Mouse (Mus musculus): ENCODE measurements at regions not wholly inside any gene's neighbourhood (a gene's known extent, or its start where the extent isn't known, plus 50 kb on each side); places are given as distances from the start of the nearest gene placed in this dataset.

DNA sequence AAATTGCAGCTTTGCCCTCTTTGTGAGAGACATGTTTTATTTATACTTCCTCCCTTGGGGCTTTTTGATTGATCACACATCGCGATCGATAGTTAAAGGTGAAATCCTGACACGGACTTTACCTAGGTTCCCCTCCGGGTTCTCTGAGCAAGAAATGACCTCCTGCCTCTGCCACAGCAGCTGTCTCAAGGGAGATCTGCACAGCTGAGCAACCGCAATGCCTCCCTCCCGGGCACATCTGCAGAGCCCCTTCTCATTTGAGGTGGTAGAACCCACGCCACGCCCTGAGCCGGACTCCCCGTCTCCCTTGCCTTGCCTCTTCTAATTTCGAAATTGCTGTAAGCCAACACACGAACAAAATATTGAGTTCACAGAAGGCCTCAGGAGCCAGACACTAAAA is 78.2 kb upstream of the Cacna2d3 start:
- no peak overlapping the region for H3K4me3 ChIP-seq (replicated peaks in 1 of 3; ENCODE audit: low read depth in 2 of 3, low read length in 2 of 3, poor library complexity in 1 of 3)
- H3K4me2 ChIP-seq (ENCODE audit: insufficient read depth, low read depth, poor library complexity, severe bottlenecking): peak overlapping the region; percentile 51
- in situ Hi-C loops (cut with MboI; ENCODE audit: low pct_ligation_motif_present, low pct_unique_long_range_greater_than_20kb, low sequenced_read_pairs): no loop called here
- dilution Hi-C loops (cut with MboI; ENCODE audit: extremely low pct_ligation_motif_present, extremely low pct_unique_long_range_greater_than_20kb, low sequenced_read_pairs): no loop called here
- DNase-seq (ENCODE audit: extremely low read depth): peak; percentile 25
- H3K79me2 ChIP-seq (replicated peaks; ENCODE audit: control insufficient read depth, extremely low read depth, insufficient read depth, poor library complexity, severe bottlenecking): no peaks in the 10 kb centered on the region
- TF ChIP-seq ETS1 (conservative IDR thresholded peaks at IDR 0.05; ENCODE audit: low read depth, low read length): peak; percentile 55
- no peak for TF ChIP-seq UBTF (IDR thresholded peaks at IDR 0.05; ENCODE audit: low read depth, low read length)
- no peak for TF ChIP-seq JUN (IDR thresholded peaks at IDR 0.05; ENCODE audit: insufficient read depth, low read depth, low read length)
- TF ChIP-seq TCF12 (IDR thresholded peaks at IDR 0.05; ENCODE audit: low read depth, low read length): peak; percentile 55; the same call in 1 of the 2 replicates
- TF ChIP-seq ELF1 (IDR thresholded peaks at IDR 0.05; ENCODE audit: low read depth, low read length): no peak
- no peaks in the 10 kb centered on the region for H3K36me3 ChIP-seq (replicated peaks in 1 of 2; ENCODE audit: control insufficient read depth in 1 of 2, insufficient read depth in 1 of 2, low read length in 1 of 2)
- H3K27ac ChIP-seq (ENCODE audit: insufficient read depth, low read depth): no peak overlapping the region
- peaks cover 87% of the 10 kb centered on the region for H3K27me3 ChIP-seq (replicated peaks)
- no peak overlapping the region for H3K9ac ChIP-seq (ENCODE audit: insufficient read depth, low read depth)
- no peaks in the 10 kb centered on the region for H3K9me3 ChIP-seq (replicated peaks; ENCODE audit: low read length)
- peaks cover 2 to 12% of the 10 kb centered on the region in 2 experiments; a peak in 3 of 4 replicates for H3K4me1 ChIP-seq (ENCODE audit: control insufficient read depth in 1 of 2, insufficient read depth in 2 of 2)

DNA sequence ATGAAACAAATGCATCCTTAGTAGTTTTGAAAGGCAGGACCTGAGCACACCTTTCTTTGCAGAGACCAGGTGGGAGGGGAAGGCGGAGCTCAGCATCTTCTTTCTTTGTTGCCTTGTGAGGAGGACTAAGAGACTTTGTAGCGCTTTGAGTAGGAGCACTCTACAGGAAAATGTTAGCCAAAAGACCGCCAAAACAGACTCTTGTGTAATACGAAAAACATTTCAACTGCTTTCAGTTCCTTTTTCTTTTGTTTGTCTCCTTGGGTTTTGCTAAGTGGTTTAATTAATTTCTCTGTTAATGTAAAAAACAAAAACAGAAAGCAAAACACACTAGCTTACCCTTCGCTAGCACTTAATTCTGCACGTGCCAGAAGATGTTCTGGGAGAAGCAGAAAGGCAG is 83.6 kb upstream of the Cacna2d3 start:
- H3K4me1 ChIP-seq (ENCODE audit: control insufficient read depth in 1 of 2, insufficient read depth in 2 of 2): peaks cover 2 to 4% of the 10 kb centered on the region in 2 experiments; a peak in 2 of 4 replicates
- peaks cover 77% of the 10 kb centered on the region for H3K27me3 ChIP-seq (replicated peaks)
- H3K4me3 ChIP-seq (replicated peaks in 1 of 3; ENCODE audit: low read depth in 2 of 3, low read length in 2 of 3, poor library complexity in 1 of 3): no peak overlapping the region
- H3K9me3 ChIP-seq (replicated peaks; ENCODE audit: low read length): no peaks in the 10 kb centered on the region
- dilution Hi-C loops (cut with MboI; ENCODE audit: extremely low pct_ligation_motif_present, extremely low pct_unique_long_range_greater_than_20kb, low sequenced_read_pairs) (no loop called here), in situ Hi-C loops (cut with MboI; ENCODE audit: low pct_ligation_motif_present, low pct_unique_long_range_greater_than_20kb, low sequenced_read_pairs) (no loop called here)
- H3K9ac ChIP-seq (ENCODE audit: insufficient read depth, low read depth): no peak overlapping the region
- no peaks in the 10 kb centered on the region for H3K36me3 ChIP-seq (replicated peaks in 1 of 2; ENCODE audit: control insufficient read depth in 1 of 2, insufficient read depth in 1 of 2, low read length in 1 of 2)
- TF ChIP-seq IRF4 (IDR thresholded peaks at IDR 0.05; ENCODE audit: low read depth, low read length) (peak; percentile 54), ZC3H11A (IDR thresholded peaks at IDR 0.05; ENCODE audit: low read depth, low read length) (no peak), TCF12 (IDR thresholded peaks at IDR 0.05; ENCODE audit: low read depth, low read length) (no peak), POLR2AphosphoS2 (IDR thresholded peaks at IDR 0.05; ENCODE audit: low read depth, low read length) (no peak)
- DNase-seq (ENCODE audit: extremely low read depth): no peak
- 0 out of 2 replicates have a peak overlapping the region, but pooled peaks have one; percentile 50 for H3K4me2 ChIP-seq (ENCODE audit: insufficient read depth, low read depth, poor library complexity, severe bottlenecking)
- no peaks in the 10 kb centered on the region for H3K79me2 ChIP-seq (replicated peaks; ENCODE audit: control insufficient read depth, extremely low read depth, insufficient read depth, poor library complexity, severe bottlenecking)
- no peak overlapping the region for H3K27ac ChIP-seq (ENCODE audit: insufficient read depth, low read depth)

DNA sequence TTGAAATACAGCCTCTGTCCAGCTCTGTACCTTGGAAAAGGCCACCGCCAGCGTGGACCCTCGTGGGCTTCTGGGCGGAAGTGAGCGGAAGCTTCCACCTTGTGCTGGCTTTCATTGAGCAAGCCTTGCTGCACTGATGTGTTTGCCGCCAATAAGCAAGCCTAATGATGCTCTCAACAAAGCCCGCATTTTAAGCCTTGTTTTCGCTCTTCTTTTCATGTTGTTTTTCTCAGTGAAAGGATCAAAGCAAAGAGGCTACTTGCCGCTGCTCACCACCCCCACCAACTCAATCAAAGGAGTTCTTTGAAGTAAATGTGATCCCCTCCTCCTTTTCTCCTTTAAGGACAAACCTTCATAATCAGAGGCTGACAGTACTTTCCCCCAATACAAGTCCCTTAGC is 86.2 kb upstream of the Cacna2d3 start:
- no peaks in the 10 kb centered on the region for H3K79me2 ChIP-seq (replicated peaks; ENCODE audit: control insufficient read depth, extremely low read depth, insufficient read depth, poor library complexity, severe bottlenecking)

More for the DNA sequence above, 86.2 kb upstream of the Cacna2d3 start:
- DNase-seq (ENCODE audit: extremely low read depth): no peak
- no peak overlapping the region for H3K4me2 ChIP-seq (ENCODE audit: insufficient read depth, low read depth, poor library complexity, severe bottlenecking)
- H3K36me3 ChIP-seq (replicated peaks in 1 of 2; ENCODE audit: control insufficient read depth in 1 of 2, insufficient read depth in 1 of 2, low read length in 1 of 2): no peaks in the 10 kb centered on the region
- H3K4me3 ChIP-seq (replicated peaks in 1 of 3; ENCODE audit: low read depth in 2 of 3, low read length in 2 of 3, poor library complexity in 1 of 3): no peak overlapping the region
- TF ChIP-seq UBTF (IDR thresholded peaks at IDR 0.05; ENCODE audit: low read depth, low read length) (no peak), MYC (IDR thresholded peaks at IDR 0.05; ENCODE audit: low read depth, low read length) (no peak), SMC3 (IDR thresholded peaks at IDR 0.05; ENCODE audit: low read depth, low read length) (no peak), ELF1 (IDR thresholded peaks at IDR 0.05; ENCODE audit: low read depth, low read length) (no peak), PAX5 (IDR thresholded peaks at IDR 0.05; ENCODE audit: low read length) (no peak), NRF1 (IDR thresholded peaks at IDR 0.05; ENCODE audit: low read depth, low read length) (no peak), MAFK (IDR thresholded peaks at IDR 0.05; ENCODE audit: insufficient replicate concordance, low read length) (no peak), BHLHE40 (IDR thresholded peaks at IDR 0.05; ENCODE audit: low read depth, low read length) (no peak), EP300 (IDR thresholded peaks at IDR 0.05; ENCODE audit: low read length) (no peak), IRF4 (IDR thresholded peaks at IDR 0.05; ENCODE audit: low read depth, low read length) (no peak)
- dilution Hi-C loops (cut with MboI; ENCODE audit: extremely low pct_ligation_motif_present, extremely low pct_unique_long_range_greater_than_20kb, low sequenced_read_pairs) (no loop called here), in situ Hi-C loops (cut with MboI; ENCODE audit: low pct_ligation_motif_present, low pct_unique_long_range_greater_than_20kb, low sequenced_read_pairs) (no loop called here)
- H3K9me3 ChIP-seq (replicated peaks; ENCODE audit: low read length): no peaks in the 10 kb centered on the region
- peaks cover 70% of the 10 kb centered on the region for H3K27me3 ChIP-seq (replicated peaks)
- no peaks in the 10 kb centered on the region for H3K4me1 ChIP-seq (ENCODE audit: control insufficient read depth in 1 of 2, insufficient read depth in 2 of 2)
- H3K9ac ChIP-seq (ENCODE audit: insufficient read depth, low read depth): no peak overlapping the region
- no peak overlapping the region for H3K27ac ChIP-seq (ENCODE audit: insufficient read depth, low read depth)
